Mouse (Mus musculus) gastrocnemius, adult 2 months (tissue): Measurements from ENCODE around the gene Sh3bgrl3. TPM values are rescaled to one million over a fixed set of nuclear protein-coding genes. Genes with fewer than 3 reads are reported as not detected.

Experiments
- DNase-seq: peaks from one replicate; pipeline ENCODE4 v3.0.0; 2022
- H3K27ac ChIP-seq: fragments of 200-600 bp; 2 replicates; pipeline ENCODE4 v1.8.1; 2022; ENCODE audit warnings: mild to moderate bottlenecking
- H3K4me3 ChIP-seq: fragments of 200-600 bp; 2 replicates; pipeline ENCODE4 v1.8.1; 2022; ENCODE audit warnings: mild to moderate bottlenecking, moderate library complexity
- CTCF ChIP-seq: fragments of 200-600 bp; IDR thresholded peaks from 2 replicates; pipeline ENCODE4 v1.8.1; 2022; ENCODE audit warnings: antibody characterized with exemption, mild to moderate bottlenecking, moderate library complexity
- intact Hi-C: fragments of 180-260 bp; cut with DNase I; formaldehyde crosslinking; loops from one replicate; pipeline ENCODE4 v1.15.1; 2025
- total RNA-seq, 2 experiments: library from RNA; stranded (reverse); gene quantifications; 2 replicates each; pipeline ENCODE4 v1.2.3; 2021

Gene Sh3bgrl3
- total RNA-seq, 2 experiments from 2014 or later = 12.2 to 27.1 TPM

GRCm38 (mm10) chr4:134126300-134127120, 2.1 kb downstream of the Sh3bgrl3 start:
- no peak overlapping the region for H3K4me3 ChIP-seq
- TF ChIP-seq CTCF = no peak
- DNase-seq = no peak
- intact Hi-C loops = no loop called here
- H3K27ac ChIP-seq = no peak overlapping the region

GRCm38 (mm10) chr4:134125383-134126060, 3.1 kb downstream of the Sh3bgrl3 start:
- intact Hi-C loops = no loop called here

GRCm38 (mm10) chr4:134123680-134124551, 4.7 kb downstream of the Sh3bgrl3 start:
- DNase-seq = peak; percentile 40
- intact Hi-C loops = no loop called here
- H3K27ac ChIP-seq = no peak overlapping the region
- no peak overlapping the region for H3K4me3 ChIP-seq
- peak; percentile 88 for TF ChIP-seq CTCF

More at GRCm38 (mm10) chr4:134125383-134126060, 3.1 kb downstream of the Sh3bgrl3 start:
- H3K4me3 ChIP-seq = no peak overlapping the region
- no peak for DNase-seq
- no peak overlapping the region for H3K27ac ChIP-seq
- no peak for TF ChIP-seq CTCF

- no peak for TF ChIP-seq CTCF
- peak; percentile 18 for DNase-seq
- no peak overlapping the region for H3K27ac ChIP-seq
- intact Hi-C loops = no loop called here
- H3K4me3 ChIP-seq = no peak overlapping the region
These were observed 5.4 kb downstream of the Sh3bgrl3 start for GRCm38 (mm10) chr4:134123147-134123546.

GRCm38 (mm10) chr4:134122281-134122680, 6.3 kb downstream of the Sh3bgrl3 start:
- Histone ChIP-seq H3K4me3 (no peak overlapping the region), H3K27ac (no peak overlapping the region)
- no peak for TF ChIP-seq CTCF
- intact Hi-C loops = no loop called here
- DNase-seq = no peak

GRCm38 (mm10) chr4:134121571-134121970, 7.0 kb downstream of the Sh3bgrl3 start:
- TF ChIP-seq CTCF = no peak
- H3K27ac ChIP-seq = no peak overlapping the region
- no peak overlapping the region for H3K4me3 ChIP-seq
- intact Hi-C loops = no loop called here
- peak; percentile 14 for DNase-seq

- H3K27ac ChIP-seq = no peak overlapping the region
- intact Hi-C loops = no loop called here
- peak; percentile 13 for DNase-seq
These were observed 7.7 kb downstream of the Sh3bgrl3 start for GRCm38 (mm10) chr4:134120916-134121315.

GRCm38 (mm10) chr4:134120192-134120805, 8.3 kb downstream of the Sh3bgrl3 start:
- Histone ChIP-seq H3K27ac (no peak overlapping the region), H3K4me3 (no peak overlapping the region)
- intact Hi-C loops = no loop called here
- no peak for TF ChIP-seq CTCF
- peak; percentile 7 for DNase-seq

More at GRCm38 (mm10) chr4:134120916-134121315, 7.7 kb downstream of the Sh3bgrl3 start:
- no peak for TF ChIP-seq CTCF
- H3K4me3 ChIP-seq = no peak overlapping the region

- no peak overlapping the region for H3K4me3 ChIP-seq
- no peak overlapping the region for H3K27ac ChIP-seq
- DNase-seq = no peak
- peak; percentile 40 for TF ChIP-seq CTCF
- intact Hi-C loops = no loop called here
These were observed 8.9 kb downstream of the Sh3bgrl3 start for GRCm38 (mm10) chr4:134119644-134120043.

- Histone ChIP-seq H3K4me3 (no peak overlapping the region), H3K27ac (no peak overlapping the region)
- TF ChIP-seq CTCF = no peak
- no peak for DNase-seq
- intact Hi-C loops = no loop called here
These were observed 9.5 kb downstream of the Sh3bgrl3 start for GRCm38 (mm10) chr4:134119042-134119441.

- DNase-seq = peak; percentile 2
- intact Hi-C loops = no loop called here
- no peak for TF ChIP-seq CTCF
- no peak overlapping the region for H3K4me3 ChIP-seq
- H3K27ac ChIP-seq = no peak overlapping the region
These were observed 10.3 kb downstream of the Sh3bgrl3 start for GRCm38 (mm10) chr4:134118126-134118800.
